Mouse (Mus musculus) myocyte (in vitro differentiated cells): ENCODE data around the gene Garem2. TPM values are rescaled to one million over a fixed set of nuclear protein-coding genes. Genes with fewer than 3 reads are reported as not detected.

Experiments used
- H3K27me3 ChIP-seq: one replicate; pipeline ENCODE4 v1.6.1; 2011; ENCODE audit not compliant: control insufficient read depth, insufficient read depth, insufficient read length
- H3K36me3 ChIP-seq: one replicate; pipeline ENCODE4 v1.6.1; 2011; ENCODE audit not compliant: control insufficient read depth, insufficient read depth
- H3K4me2 ChIP-seq: one replicate; pipeline ENCODE4 v1.6.1; 2011; ENCODE audit warnings: low read depth, control low read depth
- H3K4me3 ChIP-seq: one replicate; pipeline ENCODE4 v1.5.1; 2011; ENCODE audit warnings: mild to moderate bottlenecking, control low read depth, moderate library complexity
- H3K79me2 ChIP-seq: one replicate; pipeline ENCODE4 v1.6.1; 2011; ENCODE audit not compliant: control insufficient read depth, insufficient read depth
- H3ac ChIP-seq: one replicate; pipeline ENCODE4 v1.6.1; 2011; ENCODE audit not compliant: control insufficient read depth, insufficient read length
- CEBPB ChIP-seq: IDR thresholded peaks from 2 replicates; pipeline ENCODE4 v1.6.1; 2011; ENCODE audit warnings: mild to moderate bottlenecking, moderate library complexity; ENCODE audit not compliant: poor library complexity, insufficient read depth, severe bottlenecking
- E2F4 ChIP-seq: IDR thresholded peaks from one replicate; pipeline ENCODE4 v1.6.1; 2011; ENCODE audit warnings: mild to moderate bottlenecking, control low read depth, moderate library complexity; ENCODE audit not compliant: insufficient read depth
- MAX ChIP-seq: IDR thresholded peaks from one replicate; pipeline ENCODE4 v1.6.1; 2011; ENCODE audit warnings: low read depth, mild to moderate bottlenecking, control low read depth
- MYOD1 ChIP-seq, 3 experiments: IDR thresholded peaks; one replicate each; pipeline ENCODE4 v1.6.1; 2011; ENCODE audit warnings: control low read depth in 2 of 3, low read depth in 2 of 3, mild to moderate bottlenecking in 2 of 3, moderate library complexity in 1 of 3; ENCODE audit not compliant: insufficient read length in 2 of 3, control insufficient read depth in 1 of 3
- MYOG ChIP-seq, 3 experiments: IDR thresholded peaks; one replicate each; pipeline ENCODE4 v1.6.1; 2011; ENCODE audit warnings: control low read depth in 2 of 3, low read depth in 2 of 3, mild to moderate bottlenecking in 2 of 3; ENCODE audit not compliant: insufficient read length in 2 of 3, control insufficient read depth in 1 of 3, insufficient read depth in 1 of 3
- POLR2A ChIP-seq: IDR thresholded peaks from one replicate; pipeline ENCODE4 v1.6.1; 2011; ENCODE audit warnings: low read depth, mild to moderate bottlenecking, control low read depth, moderate library complexity; ENCODE audit not compliant: insufficient read length
- POLR2AphosphoS2 ChIP-seq: IDR thresholded peaks from one replicate; pipeline ENCODE4 v1.6.1; 2011; ENCODE audit warnings: low read depth, control low read depth; ENCODE audit not compliant: insufficient read length
- REST ChIP-seq: IDR thresholded peaks from one replicate; pipeline ENCODE4 v1.6.1; 2011; ENCODE audit warnings: mild to moderate bottlenecking, control low read depth, moderate library complexity; ENCODE audit not compliant: insufficient read depth, insufficient read length
- SRF ChIP-seq: IDR thresholded peaks from one replicate; pipeline ENCODE4 v1.6.1; 2011; ENCODE audit warnings: low read depth; ENCODE audit not compliant: control insufficient read depth, insufficient read length
- TCF12 ChIP-seq: IDR thresholded peaks from one replicate; pipeline ENCODE4 v1.6.1; 2011; ENCODE audit warnings: mild to moderate bottlenecking, control low read depth; ENCODE audit not compliant: poor library complexity, insufficient read depth, severe bottlenecking
- TCF3 ChIP-seq: IDR thresholded peaks from one replicate; pipeline ENCODE4 v1.6.1; 2011; ENCODE audit warnings: low read depth, control low read depth; ENCODE audit not compliant: insufficient read length
- USF1 ChIP-seq: IDR thresholded peaks from one replicate; pipeline ENCODE4 v1.6.1; 2011; ENCODE audit warnings: low read depth, mild to moderate bottlenecking, control low read depth, moderate library complexity
- polyA plus RNA-seq: library from polyadenylated mRNA; unstranded; fragments of >200 nt; fragmentation: generic; extraction: Trizol; gene quantifications from one replicate; pipeline ENCODE4 v1.2.1, GENCODE M21; 2012; ENCODE audit warnings: missing spikeins

The Garem2 gene
- polyA plus RNA-seq, 1 experiment = 0.12 TPM

DNA sequence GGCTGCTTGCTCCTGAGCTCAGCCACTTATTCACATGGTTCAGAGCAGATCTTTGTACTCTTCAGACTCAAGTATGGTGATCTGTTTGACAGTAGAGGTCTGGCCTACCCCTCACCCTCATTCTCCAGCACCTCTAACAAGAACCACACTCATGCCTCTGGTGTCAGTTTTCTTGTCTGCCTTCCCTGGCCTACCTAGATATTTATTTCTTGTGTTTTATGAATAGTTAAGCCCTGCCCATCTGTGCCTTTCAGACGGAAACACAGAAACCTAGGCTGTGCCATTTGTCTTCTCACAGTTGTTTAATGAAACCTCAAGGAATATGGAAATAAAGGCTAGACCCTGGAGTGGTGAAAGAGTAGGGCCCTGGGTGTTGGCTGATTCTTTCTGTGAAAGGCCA lies 13.1 kb downstream of the Garem2 start:
- TF ChIP-seq POLR2AphosphoS2 (no peak), TCF12 (no peak), REST (no peak), USF1 (no peak)
- Histone ChIP-seq H3K4me3 (no peak overlapping the region), H3K27me3 (peaks cover 14% of the 10 kb centered on the region), H3K36me3 (peaks cover 22% of the 10 kb centered on the region), H3K79me2 (no peaks in the 10 kb centered on the region), H3ac (no peak overlapping the region), H3K4me2 (no peak overlapping the region)

DNA sequence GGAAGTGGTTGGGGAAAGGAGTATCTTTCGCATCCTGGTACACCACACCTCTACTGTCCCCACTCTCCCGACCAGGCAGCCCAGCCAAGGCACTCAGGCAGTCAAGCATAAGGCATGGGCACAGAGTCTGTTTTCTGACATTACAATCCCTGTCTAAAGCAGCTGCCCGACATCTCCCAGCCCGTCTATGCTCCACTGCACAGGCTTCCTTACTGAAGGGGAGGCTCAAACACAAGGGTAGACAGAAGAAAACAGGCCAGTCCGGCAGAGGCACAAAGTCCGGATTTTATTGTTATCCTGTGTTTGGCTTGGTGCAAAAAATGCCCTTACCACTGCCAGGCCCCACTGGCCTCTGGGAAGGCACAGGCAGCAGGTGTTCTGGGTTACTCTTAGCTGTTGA lies 14.2 kb downstream of the Garem2 start:
- Histone ChIP-seq H3K4me2 (no peak overlapping the region), H3ac (no peak overlapping the region), H3K36me3 (peaks cover 27% of the 10 kb centered on the region), H3K4me3 (no peak overlapping the region), H3K79me2 (no peaks in the 10 kb centered on the region), H3K27me3 (peaks cover 8% of the 10 kb centered on the region)
- TF ChIP-seq SRF (no peak), USF1 (no peak)

DNA sequence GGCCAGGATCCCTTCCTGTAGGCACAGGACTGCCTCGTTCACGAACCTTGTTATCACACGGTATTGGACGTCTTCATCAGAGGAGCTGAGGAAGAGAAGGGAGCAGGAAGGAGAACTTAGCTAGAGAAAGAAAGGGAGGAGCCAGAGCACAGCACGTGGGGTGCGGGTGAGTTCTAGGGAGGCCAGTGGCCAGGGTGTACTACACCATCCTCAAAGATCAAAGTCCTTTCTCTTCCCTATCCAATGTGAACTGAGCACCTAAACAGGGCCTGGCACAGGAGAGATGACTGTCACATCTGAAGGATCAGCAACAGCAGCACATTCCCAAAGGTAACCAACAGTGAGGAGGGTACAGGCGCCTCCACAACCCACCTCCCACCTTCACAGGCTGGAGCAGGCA lies 15.1 kb downstream of the Garem2 start:
- Histone ChIP-seq H3K79me2 (no peaks in the 10 kb centered on the region), H3K4me3 (no peak overlapping the region), H3K36me3 (peaks cover 32% of the 10 kb centered on the region), H3ac (no peak overlapping the region), H3K4me2 (no peak overlapping the region), H3K27me3 (no peaks in the 10 kb centered on the region)
- TF ChIP-seq MYOD1 (IDR thresholded peaks at IDR 0.05; ENCODE audit: control insufficient read depth in 1 of 3, insufficient read length in 2 of 3, low read depth in 2 of 3) (no peak), MYOG (IDR thresholded peaks at IDR 0.05; ENCODE audit: control insufficient read depth in 1 of 3, insufficient read depth in 1 of 3, insufficient read length in 2 of 3, low read depth in 2 of 3) (no peak), TCF3 (no peak), SRF (no peak), POLR2A (no peak), USF1 (no peak), MAX (no peak), CEBPB (no peak), TCF12 (no peak), E2F4 (no peak), REST (no peak), POLR2AphosphoS2 (no peak)

DNA sequence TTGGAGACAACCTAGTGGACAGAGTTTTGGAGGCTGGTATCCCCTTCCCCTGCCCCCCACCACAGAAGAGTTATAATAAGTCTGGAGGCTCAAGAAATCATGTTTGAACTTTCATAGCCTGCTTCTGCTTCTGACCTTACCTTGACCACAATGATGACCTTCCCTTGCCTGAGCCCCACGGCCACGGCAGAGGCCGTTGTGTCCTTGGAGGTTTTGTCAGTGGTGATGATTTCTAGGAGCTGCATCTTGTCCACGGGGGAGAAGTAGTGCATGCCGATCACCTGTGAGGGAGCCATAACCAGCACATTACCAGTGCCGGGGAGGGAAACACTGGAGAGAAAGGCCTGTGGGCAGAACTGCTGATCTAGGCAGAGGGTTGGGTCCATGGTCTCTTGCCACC lies 17.5 kb downstream of the Garem2 start:
- Histone ChIP-seq H3ac (no peak overlapping the region), H3K4me2 (no peak overlapping the region), H3K27me3 (no peaks in the 10 kb centered on the region), H3K79me2 (no peaks in the 10 kb centered on the region), H3K36me3 (peaks cover 44% of the 10 kb centered on the region), H3K4me3 (no peak overlapping the region)
- TF ChIP-seq POLR2A (no peak), MYOG (IDR thresholded peaks at IDR 0.05; ENCODE audit: control insufficient read depth in 1 of 3, insufficient read depth in 1 of 3, insufficient read length in 2 of 3, low read depth in 2 of 3) (no peak), MYOD1 (IDR thresholded peaks at IDR 0.05; ENCODE audit: control insufficient read depth in 1 of 3, insufficient read length in 2 of 3, low read depth in 2 of 3) (no peak), POLR2AphosphoS2 (no peak), REST (no peak), E2F4 (no peak), USF1 (no peak), SRF (no peak), TCF3 (no peak), MAX (no peak), CEBPB (no peak), TCF12 (no peak)

DNA sequence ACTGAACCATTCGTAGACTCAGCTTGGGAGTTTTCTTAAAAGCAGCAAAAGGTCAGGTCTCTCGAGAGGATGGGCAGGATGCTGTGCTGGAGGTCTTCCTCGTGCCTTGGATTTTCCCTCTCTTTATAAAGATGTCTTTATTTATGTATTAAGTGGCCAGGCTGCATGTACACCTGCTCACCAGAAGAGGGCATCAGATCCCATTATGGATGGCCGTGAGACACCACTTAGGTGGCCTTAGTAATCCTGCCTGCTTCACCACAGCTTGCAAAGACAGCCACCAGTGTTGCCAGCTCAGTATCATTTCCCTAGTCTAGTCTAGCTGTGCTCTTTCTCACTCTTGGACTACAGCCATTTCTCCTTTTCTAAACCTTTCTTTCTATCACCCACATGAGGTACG lies 20.6 kb downstream of the Garem2 start:
- Histone ChIP-seq H3ac (no peak overlapping the region), H3K4me3 (no peak overlapping the region), H3K27me3 (no peaks in the 10 kb centered on the region), H3K4me2 (no peak overlapping the region), H3K36me3 (peaks cover 51% of the 10 kb centered on the region), H3K79me2 (no peaks in the 10 kb centered on the region)
- TF ChIP-seq POLR2AphosphoS2 (no peak), SRF (no peak), TCF3 (no peak), POLR2A (no peak), MYOD1 (IDR thresholded peaks at IDR 0.05; ENCODE audit: control insufficient read depth in 1 of 3, insufficient read length in 2 of 3, low read depth in 2 of 3) (no peak), REST (no peak), MAX (no peak)
